Mouse (Mus musculus) urinary bladder, postnatal 4 days (tissue): ENCODE data around the gene Elp5.

ENCODE experiments used
- DNase-seq, 2 experiments: peaks; one replicate each; pipeline ENCODE4 v3.0.0; 2021 to 2022; ENCODE audit warnings: low spot score in 2 of 2

Elp5 gene

DNA sequence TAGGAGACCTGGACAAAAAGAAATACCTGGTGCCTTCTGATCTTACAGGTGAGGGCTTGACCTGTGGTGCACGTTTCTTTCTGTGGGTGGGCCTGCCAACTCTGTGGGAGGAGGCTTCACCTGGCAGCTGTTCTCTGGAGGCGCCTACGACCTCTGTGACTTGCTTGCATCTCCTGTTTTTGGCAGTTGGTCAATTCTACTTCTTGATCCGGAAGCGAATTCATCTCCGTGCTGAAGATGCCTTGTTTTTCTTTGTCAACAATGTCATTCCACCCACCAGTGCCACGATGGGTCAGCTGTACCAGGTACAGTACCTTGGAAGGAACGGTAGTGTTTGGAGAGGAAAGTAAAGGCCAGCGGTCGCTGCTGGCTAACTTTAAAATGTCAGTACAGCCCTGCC, 10.1 kb upstream of the Elp5 start:
- no peak for DNase-seq

DNA sequence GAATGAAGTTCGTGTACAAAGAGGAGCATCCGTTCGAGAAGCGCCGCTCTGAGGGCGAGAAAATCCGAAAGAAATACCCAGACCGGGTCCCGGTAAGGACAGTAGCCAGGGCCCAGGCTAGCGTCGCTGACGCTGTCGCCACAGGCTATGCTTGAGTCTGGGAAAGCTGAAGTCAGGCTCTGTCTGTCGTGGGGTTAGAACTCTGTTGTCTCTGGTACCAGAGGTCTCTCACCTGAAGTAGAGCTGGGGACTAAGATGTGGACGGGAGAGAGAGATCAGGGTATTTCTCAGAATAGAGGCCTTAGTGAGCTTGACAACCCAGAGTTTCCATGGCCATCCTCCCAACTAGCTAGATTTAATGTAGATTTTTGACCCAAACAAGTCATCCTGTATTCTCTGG, 9.4 kb upstream of the Elp5 start:
- DNase-seq: no peak

- peak; percentile 94 to 96 for DNase-seq
Measured at GRCm38 (mm10) chr11:69990850-69991691, 8.8 kb upstream of the Elp5 start, which contains the start of gene Gabarap. TSS of gene Gabarap (plus strand) at chr11:69991143.

DNA sequence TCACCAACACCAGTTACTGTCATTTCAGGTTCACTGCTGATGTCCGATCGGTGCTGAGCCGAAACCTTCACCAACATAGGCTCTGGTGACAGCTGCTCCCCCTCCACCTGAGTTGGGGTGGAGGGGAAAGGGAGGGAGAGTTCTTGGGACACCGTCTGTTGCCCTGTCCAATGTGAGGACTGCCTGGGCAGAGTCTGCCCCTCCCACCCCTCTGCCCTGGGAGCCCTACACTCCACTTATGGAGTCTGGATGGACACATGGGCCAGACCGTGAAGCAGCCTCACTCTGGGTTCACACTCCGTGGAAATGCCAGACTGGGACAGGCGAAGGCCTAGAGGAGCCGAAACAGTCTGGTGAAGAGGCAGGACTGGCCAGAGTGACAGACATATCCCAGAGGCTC, 7.6 kb upstream of the Elp5 start:
- DNase-seq: no peak

DNA sequence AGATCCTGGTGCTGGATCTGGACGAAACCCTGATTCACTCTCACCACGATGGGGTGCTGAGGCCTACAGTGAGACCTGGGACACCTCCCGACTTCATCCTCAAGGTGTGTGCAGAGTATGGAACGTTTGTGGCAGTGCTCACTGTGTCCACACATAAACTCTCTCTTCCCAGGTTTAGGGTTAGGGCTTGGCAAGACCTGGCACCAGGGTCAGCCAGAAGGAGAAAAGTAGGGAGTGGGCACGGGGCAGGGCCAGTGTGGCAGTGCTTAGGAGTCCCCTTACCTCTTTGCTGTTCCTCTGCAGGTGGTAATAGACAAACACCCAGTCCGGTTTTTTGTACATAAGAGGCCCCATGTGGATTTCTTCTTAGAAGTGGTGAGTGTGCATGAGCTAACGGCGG, 2.1 kb upstream of the Elp5 start:
- no peak for DNase-seq

DNA sequence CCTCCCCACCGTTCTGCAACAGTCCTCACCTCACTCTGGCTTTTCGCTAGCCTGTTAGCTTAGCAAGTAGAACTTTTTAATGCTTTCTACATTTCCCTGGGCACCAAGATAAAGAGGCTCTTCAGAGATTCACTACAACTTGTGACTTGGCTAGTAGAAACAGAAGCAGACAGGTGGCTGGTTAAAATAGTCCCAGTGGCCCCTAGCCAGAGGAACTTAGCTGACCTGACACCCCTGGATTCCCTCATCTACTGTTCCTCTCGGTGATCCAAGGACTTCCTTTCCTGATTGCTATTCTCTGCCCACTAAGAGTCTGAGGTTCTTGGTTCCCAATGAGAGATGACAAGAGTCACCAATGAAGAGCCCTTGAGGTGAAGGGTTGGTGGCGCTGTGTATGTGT, 1.1 kb upstream of the Elp5 start:
- DNase-seq: no peak

GRCm38 (mm10) chr11:69982877-69983276, 560 bp upstream of the Elp5 start:
- DNase-seq: no peak

DNA sequence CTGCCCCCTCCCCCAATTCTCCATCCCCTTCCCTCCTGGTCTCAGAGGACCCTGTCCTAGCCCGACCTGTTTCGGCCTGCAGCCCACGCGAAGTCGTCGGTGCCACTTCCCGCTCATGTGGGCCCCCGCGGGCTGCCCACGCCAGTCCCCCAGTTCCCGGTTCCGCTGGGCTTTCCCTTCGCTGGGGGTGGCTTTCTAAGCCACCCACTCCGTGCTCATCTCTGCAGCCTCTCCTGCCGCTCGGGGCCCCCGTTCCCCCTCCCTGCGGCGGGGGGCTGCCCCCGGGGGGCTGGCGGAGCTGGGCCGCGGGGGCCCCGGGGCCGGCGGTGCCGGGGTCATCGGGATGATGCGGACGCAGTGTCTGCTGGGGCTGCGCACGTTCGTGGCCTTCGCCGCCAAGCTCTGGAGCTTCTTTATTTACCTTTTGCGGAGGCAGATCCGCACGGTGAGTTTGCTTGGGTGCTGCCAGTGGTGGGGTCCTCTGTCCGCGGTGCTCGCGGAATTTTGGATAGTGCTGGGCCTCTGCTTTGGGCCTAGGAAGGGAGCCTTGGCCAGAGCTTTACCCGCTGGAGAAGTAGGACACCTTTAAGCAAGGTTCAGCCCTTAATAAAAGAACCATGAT, 1.1 kb downstream of the Elp5 start, which contains the start of gene Ctdnep1:
TSS of gene Ctdnep1 (plus strand) at position 16 of the 622 bp plus-strand sequence.
- DNase-seq: no peak

DNA sequence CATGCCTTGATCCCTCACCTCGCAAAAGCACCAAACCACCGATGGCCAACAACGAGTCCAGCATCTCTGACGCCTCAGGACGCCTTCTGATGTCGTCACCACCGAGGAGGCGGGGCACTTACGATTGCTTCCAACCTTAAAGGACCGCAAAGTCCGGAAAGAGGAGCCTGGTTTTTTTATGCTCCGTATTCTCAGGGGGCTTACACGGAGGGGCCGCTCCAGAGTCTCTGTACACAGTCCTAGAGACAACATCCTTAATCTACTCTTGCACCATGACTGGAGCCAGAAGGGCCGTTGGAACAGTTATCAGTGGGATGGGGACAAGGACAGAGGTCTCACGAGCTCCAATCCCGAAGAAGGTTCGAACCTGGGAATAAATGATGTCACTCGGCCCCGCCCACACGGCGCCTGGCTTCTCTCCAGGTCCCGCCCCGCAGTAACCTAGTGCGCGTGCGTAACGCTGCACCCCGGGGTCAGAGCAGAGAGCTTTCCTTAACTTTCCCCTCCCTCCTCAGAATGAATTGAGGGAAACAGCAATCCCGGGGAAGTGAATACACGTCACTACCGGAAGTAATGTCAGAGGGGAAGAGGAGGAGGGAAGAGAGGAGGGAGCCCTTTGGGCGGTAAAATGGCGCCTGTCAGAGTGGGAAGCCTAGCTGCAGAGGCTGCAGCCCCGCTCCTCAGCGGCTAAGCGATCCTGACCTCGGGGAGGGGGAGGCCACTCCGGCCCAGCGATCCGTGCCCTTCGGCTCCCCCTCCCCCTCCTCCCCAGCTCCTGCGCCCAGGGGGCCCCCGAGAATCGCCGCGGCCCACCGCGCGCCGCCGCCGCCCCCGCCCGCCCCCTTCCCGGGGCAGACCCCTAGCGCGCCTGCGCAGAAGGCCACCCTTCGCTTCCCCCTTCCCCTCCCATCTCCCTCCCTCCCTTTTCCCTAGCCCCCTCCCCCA, 1.8 kb downstream of the Elp5 start:
- peak; percentile 97 to 98 for DNase-seq

DNA sequence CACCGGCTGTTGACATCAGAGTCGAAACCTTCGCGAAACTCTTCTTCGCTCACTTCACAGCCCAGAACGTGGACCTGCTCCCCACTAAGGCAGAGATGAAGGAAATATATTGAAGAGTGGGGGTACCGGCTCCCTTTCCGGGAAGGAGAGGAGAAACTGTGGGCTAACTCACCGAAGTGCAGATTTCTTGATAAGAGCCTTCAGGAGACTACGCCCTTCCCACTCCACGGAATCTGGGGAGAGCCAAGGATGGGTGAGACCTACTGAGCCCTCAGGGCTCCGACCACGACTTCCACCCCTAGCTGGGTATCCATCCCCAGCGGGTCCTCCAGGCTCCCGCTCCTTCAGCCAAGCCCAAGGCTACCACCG, 2.5 kb downstream of the Elp5 start:
- no peak for DNase-seq

DNA sequence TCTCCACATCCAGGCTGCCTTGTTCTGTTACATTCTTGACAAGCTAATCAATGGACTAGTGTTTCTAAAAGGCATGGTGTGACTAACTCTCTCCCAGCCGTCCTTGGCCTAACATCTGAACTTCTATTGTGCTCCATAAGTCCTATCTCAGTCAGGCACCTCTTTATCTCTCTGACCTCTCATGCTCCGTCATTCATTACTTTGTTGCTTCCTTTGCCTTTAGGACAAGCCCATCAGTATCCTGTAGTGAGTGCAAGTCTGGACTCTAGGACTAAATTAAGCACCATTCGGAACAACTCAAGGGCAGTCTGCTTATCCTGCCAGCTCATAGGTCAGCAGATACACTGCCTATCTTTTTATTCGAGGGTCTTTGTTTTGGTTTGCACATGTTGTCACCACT, 6.0 kb downstream of the Elp5 start:
- no peak for DNase-seq

DNA sequence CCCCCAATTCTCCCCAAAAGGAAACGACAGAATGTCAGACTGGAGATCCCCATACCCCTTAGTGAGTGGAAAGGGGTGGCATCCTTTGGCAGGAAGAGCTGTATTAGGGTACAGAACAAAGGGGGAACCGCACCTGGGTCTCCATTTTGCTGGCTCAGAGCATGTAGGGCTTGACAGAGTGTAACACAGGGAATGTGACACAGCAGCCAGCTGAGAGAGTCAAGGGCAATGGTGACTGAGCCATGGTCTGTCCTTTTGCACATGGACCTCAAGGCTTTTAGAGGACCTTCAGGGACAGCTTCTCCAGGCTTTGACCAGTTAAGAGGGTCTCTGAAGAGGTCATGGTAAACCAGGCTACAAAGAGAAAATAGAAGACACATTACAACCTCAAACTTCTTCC, 7.4 kb downstream of the Elp5 start:
- DNase-seq: no peak

DNA sequence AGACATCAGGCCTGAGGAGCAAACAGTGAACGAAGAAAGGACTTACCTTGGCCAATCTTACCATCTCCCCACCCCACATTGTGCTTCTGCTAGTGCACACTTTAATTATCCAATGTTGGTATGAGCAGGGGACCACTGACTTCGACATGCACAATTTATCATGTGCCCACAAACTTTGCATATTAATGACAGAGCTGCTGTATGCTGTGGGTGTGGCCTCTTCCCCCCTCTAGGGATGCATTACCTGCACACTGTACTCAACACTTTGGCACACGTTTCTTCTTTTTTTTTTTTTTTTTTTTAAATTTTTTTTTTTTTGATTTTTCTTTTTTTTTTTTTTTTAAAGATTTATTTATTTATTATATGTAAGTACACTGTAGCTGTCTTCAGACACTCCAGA, 11.5 kb downstream of the Elp5 start:
- no peak for DNase-seq

DNA sequence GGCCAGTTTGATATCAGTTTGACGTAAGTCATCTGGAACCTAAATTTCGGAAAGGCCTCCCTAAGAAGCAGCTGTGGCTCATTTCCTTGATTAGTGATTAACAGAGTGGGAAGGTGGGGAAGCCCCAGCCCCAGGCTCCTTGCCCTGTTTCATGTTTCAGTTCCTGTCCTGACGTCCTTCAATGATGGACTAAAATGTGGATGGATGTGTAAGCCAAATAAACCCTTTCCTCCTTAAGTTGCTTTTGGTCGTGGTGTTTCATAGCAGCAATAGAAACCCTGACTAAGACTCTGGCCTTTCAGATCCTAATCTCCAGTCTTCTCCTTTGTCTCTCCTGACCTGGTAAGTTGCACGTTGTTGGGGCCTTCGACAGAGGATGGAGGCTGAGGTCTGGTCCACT, 12.1 kb downstream of the Elp5 start:
- DNase-seq: no peak

- no peak for DNase-seq
Measured at GRCm38 (mm10) chr11:69968793-69969192, 13.5 kb downstream of the Elp5 start.

DNA sequence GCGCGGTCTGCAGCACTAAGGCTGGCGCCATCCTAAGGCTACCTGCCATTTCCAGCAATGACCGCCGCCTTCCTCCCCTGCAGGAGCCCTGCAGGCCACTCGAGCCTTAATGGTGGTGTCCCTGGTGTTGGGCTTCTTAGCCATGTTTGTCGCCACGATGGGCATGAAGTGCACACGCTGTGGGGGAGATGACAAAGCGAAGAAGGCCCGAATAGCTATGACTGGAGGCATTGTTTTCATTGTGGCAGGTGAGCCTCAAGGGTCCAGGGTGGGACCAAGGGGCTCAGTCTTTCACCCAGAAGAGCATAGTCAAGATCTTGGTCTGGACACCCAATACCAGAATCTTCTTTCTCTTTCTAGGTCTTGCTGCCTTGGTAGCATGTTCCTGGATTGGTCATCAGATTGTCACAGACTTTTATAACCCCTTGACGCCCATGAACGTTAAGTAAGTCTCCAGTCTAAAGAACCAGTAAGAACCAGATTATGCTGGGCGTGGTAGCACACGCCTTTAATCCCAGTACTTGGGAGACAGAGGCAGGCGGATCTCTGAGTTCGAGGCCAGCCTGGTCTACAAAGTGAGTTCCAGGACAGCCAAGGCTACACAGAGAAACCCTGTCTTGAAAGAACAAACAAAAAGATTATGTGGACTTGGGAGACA, 15.3 kb downstream of the Elp5 start:
- no peak for DNase-seq

DNA sequence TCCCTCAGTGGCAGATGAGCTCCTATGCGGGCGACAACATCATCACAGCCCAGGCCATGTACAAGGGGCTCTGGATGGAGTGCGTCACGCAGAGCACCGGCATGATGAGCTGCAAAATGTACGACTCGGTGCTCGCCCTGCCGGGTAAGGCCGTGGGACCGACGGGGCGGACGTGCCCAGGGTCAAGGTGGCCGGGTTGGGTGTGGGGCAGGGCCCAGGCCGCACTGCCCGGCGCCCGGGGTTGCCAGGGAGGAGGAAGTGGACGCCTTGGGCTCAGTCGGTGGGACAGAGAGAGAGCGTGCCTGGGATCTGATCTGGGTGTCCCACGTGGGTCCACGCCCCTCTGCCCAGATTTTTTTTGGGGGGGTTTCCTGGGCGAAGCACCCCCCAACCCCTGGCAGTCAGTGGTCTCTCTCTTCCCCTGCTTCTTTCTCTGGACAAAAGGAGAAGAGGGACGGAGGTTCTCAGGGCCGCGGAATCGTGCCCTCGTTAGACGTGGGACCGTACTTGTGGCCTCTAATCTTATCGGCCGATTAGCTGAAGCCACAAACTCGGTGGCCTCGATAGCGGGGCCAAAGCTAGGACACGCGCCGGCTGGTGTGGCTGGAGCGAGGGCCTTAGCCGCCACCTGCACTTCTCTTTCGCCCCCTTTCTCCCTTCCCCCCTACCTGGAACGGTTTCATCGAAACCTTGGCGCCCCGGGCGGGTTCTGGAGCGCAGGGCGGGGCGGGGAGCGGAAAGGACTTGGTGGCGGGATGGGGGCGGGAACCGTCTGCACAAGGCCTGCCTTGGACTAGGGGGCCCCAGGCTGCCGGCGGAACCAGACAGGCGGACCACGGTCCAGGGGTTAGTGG, 16.1 kb downstream of the Elp5 start:
- DNase-seq: peak in 1 of 2 experiments; percentile 45

- peak in 1 of 2 experiments; percentile 58 for DNase-seq
Measured at GRCm38 (mm10) chr11:69965271-69966005, 16.9 kb downstream of the Elp5 start.

DNA sequence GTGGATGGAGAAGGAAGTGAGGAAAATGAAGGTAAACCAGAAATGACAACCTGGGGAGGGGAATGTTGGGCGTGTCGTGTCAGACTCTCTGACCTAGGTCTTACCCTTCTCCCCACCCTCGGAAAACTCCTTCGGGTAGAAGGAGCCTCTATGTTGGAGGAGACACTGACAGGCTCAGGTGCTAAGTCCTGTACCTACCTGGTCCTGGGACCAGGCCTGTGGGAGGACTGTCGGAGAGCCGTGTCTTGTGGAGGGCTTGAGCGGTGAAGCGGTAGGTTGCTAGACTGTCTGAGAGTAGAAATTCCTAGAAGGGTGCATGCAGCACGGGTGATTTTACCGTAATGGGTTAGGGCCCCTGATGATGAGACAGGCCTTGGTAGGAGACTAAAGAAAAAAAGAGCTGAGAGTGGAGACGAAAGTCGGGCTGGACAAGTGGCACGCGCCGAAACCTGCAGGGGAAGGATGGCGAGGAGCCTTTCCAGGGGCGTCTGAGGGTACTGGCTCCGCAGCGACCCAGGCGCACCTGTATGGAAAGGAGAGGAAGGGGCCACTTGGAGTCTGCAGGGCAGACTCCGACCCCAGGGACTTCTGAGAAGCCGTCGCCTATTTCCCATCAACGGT, 17.6 kb downstream of the Elp5 start, which contains the start of gene Cldn7:
TSS of gene Cldn7 (plus strand) at position 130 of the 621 bp plus-strand sequence.
- DNase-seq: no peak
